Mouse (Mus musculus): ENCODE results near the gene Per3. TPM values are rescaled to one million over a fixed set of nuclear protein-coding genes. Genes with fewer than 3 reads are reported as not detected.
"Not testable (repeated sequence)": the region's sequence is repeated elsewhere in the genome, so short reads cannot be mapped to it uniquely, and the experiment has no call there.

Gene Per3
- polyA plus RNA-seq, 1 experiment from 2014 or later, result 3.3 TPM

- peak overlapping the region; percentile 76; the same call in 1 of the 2 replicates for H3K4me3 ChIP-seq
- 0 out of 2 replicates have a peak overlapping the region, but pooled peaks have one; percentile 39 for H3K9ac ChIP-seq (replicated peaks)
- peak overlapping the region; percentile 90 for H3K27ac ChIP-seq (replicated peaks)
- peaks cover 44% of the 10 kb centered on the region for H3K36me3 ChIP-seq
- no peaks in the 10 kb centered on the region for H3K27me3 ChIP-seq
- no peaks in the 10 kb centered on the region for H3K9me3 ChIP-seq
- WGBS, result 80% methylated on average over 4 of the region's 4 CpGs
- ATAC-seq (replicated peaks), result no peak; the same call in 1 of the 2 replicates
- H3K4me2 ChIP-seq (replicated peaks), result peak overlapping the region; percentile 48
- H3K4me1 ChIP-seq, result peaks cover 21% of the 10 kb centered on the region
Observed at GRCm38 (mm10) chr4:151058634-151059033, 14.2 kb upstream of the Per3 start.

GRCm38 (mm10) chr4:151057347-151058321, 13.2 kb upstream of the Per3 start, which contains the start of gene Vamp3:
TSS of gene Vamp3 (minus strand) at chr4:151057963.
- Histone ChIP-seq H3K9me3 (no peaks in the 10 kb centered on the region), H3K36me3 (peaks cover 38% of the 10 kb centered on the region), H3K4me3 (peak within 1 kb of the TSS; percentile 76), H3K27me3 (no peaks in the 10 kb centered on the region), H3K4me1 (peaks cover 21% of the 10 kb centered on the region), H3K27ac (replicated peaks) (peak within 1 kb of the TSS; percentile 90), H3K9ac (replicated peaks) (peak within 1 kb of the TSS; percentile 85), H3K4me2 (replicated peaks) (peak within 1 kb of the TSS; percentile 57)
- peak; percentile 99 for ATAC-seq (replicated peaks)
- under 1% methylated on average over 114 of the region's 114 CpGs for WGBS

- no peak overlapping the region for H3K9ac ChIP-seq (replicated peaks)
- H3K27me3 ChIP-seq, result no peaks in the 10 kb centered on the region
- no peak overlapping the region for H3K27ac ChIP-seq (replicated peaks)
- WGBS, result 100% methylated on average over 1 of the region's 1 CpGs
- no peaks in the 10 kb centered on the region for H3K9me3 ChIP-seq
- peaks cover 74% of the 10 kb centered on the region for H3K36me3 ChIP-seq
- peaks cover 5% of the 10 kb centered on the region for H3K4me1 ChIP-seq
- H3K4me2 ChIP-seq (replicated peaks), result no peak overlapping the region
- H3K4me3 ChIP-seq, result no peak overlapping the region
- ATAC-seq (replicated peaks), result no peak
Observed at GRCm38 (mm10) chr4:151051162-151051561, 6.7 kb upstream of the Per3 start.

GRCm38 (mm10) chr4:151046524-151046923, 2.1 kb upstream of the Per3 start:
- no peak overlapping the region for H3K4me2 ChIP-seq (replicated peaks)
- H3K27ac ChIP-seq (replicated peaks), result no peak overlapping the region
- WGBS, result 84% methylated on average over 3 of the region's 3 CpGs
- H3K27me3 ChIP-seq, result 0 out of 2 replicates have a peak, but pooled peaks cover 9% of the 10 kb centered on the region
- no peak overlapping the region for H3K4me3 ChIP-seq
- H3K4me1 ChIP-seq, result peaks cover 14% of the 10 kb centered on the region
- no peaks in the 10 kb centered on the region for H3K9me3 ChIP-seq
- no peak overlapping the region for H3K9ac ChIP-seq (replicated peaks)
- no peak for ATAC-seq (replicated peaks)
- H3K36me3 ChIP-seq, result peaks cover 47% of the 10 kb centered on the region

GRCm38 (mm10) chr4:151044944-151045570, 592 bp upstream of the Per3 start:
- Histone ChIP-seq H3K36me3 (peaks cover 35% of the 10 kb centered on the region), H3K9me3 (no peaks in the 10 kb centered on the region), H3K27me3 (0 out of 2 replicates have a peak, but pooled peaks cover 9% of the 10 kb centered on the region), H3K27ac (replicated peaks) (no peak overlapping the region), H3K4me3 (peak overlapping the region; percentile 66), H3K4me2 (replicated peaks) (peak overlapping the region; percentile 92), H3K9ac (replicated peaks) (peak overlapping the region; percentile 27), H3K4me1 (peaks cover 14% of the 10 kb centered on the region)
- WGBS, result 5% methylated on average over 21 of the region's 21 CpGs
- ATAC-seq (replicated peaks), result peak; percentile 14; the same call in 1 of the 2 replicates

- H3K36me3 ChIP-seq, result peaks cover 17% of the 10 kb centered on the region
- no peaks in the 10 kb centered on the region for H3K9me3 ChIP-seq
- 34% methylated on average over 5 of the region's 5 CpGs for WGBS
- H3K27me3 ChIP-seq, result 0 out of 2 replicates have a peak, but pooled peaks cover 9% of the 10 kb centered on the region
- peaks cover 14% of the 10 kb centered on the region for H3K4me1 ChIP-seq
- H3K27ac ChIP-seq (replicated peaks), result no peak overlapping the region
- no peak overlapping the region for H3K9ac ChIP-seq (replicated peaks)
- no peak for ATAC-seq (replicated peaks)
- H3K4me3 ChIP-seq, result 0 out of 2 replicates have a peak overlapping the region, but pooled peaks have one; percentile 66
- peak overlapping the region; percentile 92; the same call in 1 of the 2 replicates for H3K4me2 ChIP-seq (replicated peaks)
Observed at GRCm38 (mm10) chr4:151043281-151043680, 1.2 kb downstream of the Per3 start.

- Histone ChIP-seq H3K9ac (replicated peaks) (no peak overlapping the region), H3K27ac (replicated peaks) (no peak overlapping the region), H3K4me1 (peaks cover 14% of the 10 kb centered on the region), H3K9me3 (no peaks in the 10 kb centered on the region), H3K27me3 (0 out of 2 replicates have a peak, but pooled peaks cover 9% of the 10 kb centered on the region), H3K36me3 (peaks cover 2% of the 10 kb centered on the region), H3K4me3 (no peak overlapping the region), H3K4me2 (replicated peaks) (no peak overlapping the region)
- ATAC-seq (replicated peaks), result no peak
- 86% methylated on average over 5 of the region's 5 CpGs for WGBS
Observed at GRCm38 (mm10) chr4:151041506-151041905, 3.0 kb downstream of the Per3 start.

- H3K27me3 ChIP-seq, result 0 out of 2 replicates have a peak, but pooled peaks cover 4% of the 10 kb centered on the region
- no peak overlapping the region for H3K9ac ChIP-seq (replicated peaks)
- no peak overlapping the region for H3K27ac ChIP-seq (replicated peaks)
- ATAC-seq (replicated peaks), result no peak
- H3K4me2 ChIP-seq (replicated peaks), result no peak overlapping the region
- WGBS, result 89% methylated on average over 11 of the region's 11 CpGs
- H3K36me3 ChIP-seq, result no peaks in the 10 kb centered on the region
- no peaks in the 10 kb centered on the region for H3K4me1 ChIP-seq
- H3K4me3 ChIP-seq, result no peak overlapping the region
- H3K9me3 ChIP-seq, result no peaks in the 10 kb centered on the region
Observed at GRCm38 (mm10) chr4:151037800-151038199, 6.7 kb downstream of the Per3 start.

- H3K27me3 ChIP-seq, result no peaks in the 10 kb centered on the region
- no peaks in the 10 kb centered on the region for H3K36me3 ChIP-seq
- H3K4me3 ChIP-seq, result no peak overlapping the region
- no peaks in the 10 kb centered on the region for H3K9me3 ChIP-seq
- ATAC-seq (replicated peaks), result no peak
- no peak overlapping the region for H3K9ac ChIP-seq (replicated peaks)
- no peaks in the 10 kb centered on the region for H3K4me1 ChIP-seq
- H3K4me2 ChIP-seq (replicated peaks), result no peak overlapping the region
- 87% methylated on average over 7 of the region's 7 CpGs for WGBS
- H3K27ac ChIP-seq (replicated peaks), result no peak overlapping the region
Observed at GRCm38 (mm10) chr4:151036521-151036920, 7.9 kb downstream of the Per3 start.

- Histone ChIP-seq H3K4me3 (no peak overlapping the region), H3K36me3 (no peaks in the 10 kb centered on the region), H3K9me3 (no peaks in the 10 kb centered on the region), H3K9ac (replicated peaks) (no peak overlapping the region), H3K4me2 (replicated peaks) (no peak overlapping the region), H3K27me3 (no peaks in the 10 kb centered on the region), H3K4me1 (no peaks in the 10 kb centered on the region), H3K27ac (replicated peaks) (no peak overlapping the region)
- ATAC-seq (replicated peaks), result no peak
- 45% methylated on average over 6 of the region's 6 CpGs for WGBS
Observed at GRCm38 (mm10) chr4:151027001-151027400, 17.5 kb downstream of the Per3 start.

GRCm38 (mm10) chr4:151024152-151024551, 20.3 kb downstream of the Per3 start:
- Histone ChIP-seq H3K9ac (replicated peaks) (no peak overlapping the region), H3K9me3 (no peaks in the 10 kb centered on the region), H3K27ac (replicated peaks) (no peak overlapping the region), H3K4me3 (no peak overlapping the region), H3K4me2 (replicated peaks) (no peak overlapping the region), H3K4me1 (no peaks in the 10 kb centered on the region), H3K27me3 (no peaks in the 10 kb centered on the region), H3K36me3 (0 out of 2 replicates have a peak, but pooled peaks cover 5% of the 10 kb centered on the region)
- ATAC-seq (replicated peaks), result no peak
- WGBS, result 87% methylated on average over 9 of the region's 9 CpGs

GRCm38 (mm10) chr4:151017356-151017755, 27.1 kb downstream of the Per3 start:
- H3K4me3 ChIP-seq; H3K4me2 ChIP-seq (replicated peaks); ATAC-seq (replicated peaks); H3K9ac ChIP-seq (replicated peaks); H3K27ac ChIP-seq (replicated peaks); H3K9me3 ChIP-seq; H3K4me1 ChIP-seq; H3K36me3 ChIP-seq; H3K27me3 ChIP-seq: not testable (repeated sequence)
- WGBS, result 87% methylated on average over 1 of the region's 1 CpGs
